Mouse (Mus musculus) small intestine, adult 2 months (tissue): ENCODE measurements around the gene Dnmt3a. TPM values are rescaled to one million over a fixed set of nuclear protein-coding genes. Genes with fewer than 3 reads are reported as not detected.

Experiments used
- H3K27ac ChIP-seq: fragments of 200-500 bp; 2 replicates; pipeline ENCODE4 v1.5.1; 2012; ENCODE audit warnings: low read depth, low read length, control low read depth, inconsistent platforms; ENCODE audit not compliant: insufficient read depth
- H3K27me3 ChIP-seq: fragments of 200-500 bp; 2 replicates; pipeline ENCODE4 v1.6.1; 2012; ENCODE audit warnings: mild to moderate bottlenecking, moderate library complexity, low read length, inconsistent platforms; ENCODE audit not compliant: control insufficient read depth, insufficient read depth
- H3K36me3 ChIP-seq: fragments of 200-500 bp; 2 replicates; pipeline ENCODE4 v1.6.1; 2012; ENCODE audit warnings: mild to moderate bottlenecking, low read length, control low read depth, inconsistent platforms; ENCODE audit not compliant: control insufficient read depth, insufficient read depth
- H3K4me1 ChIP-seq: fragments of 200-500 bp; 2 replicates; pipeline ENCODE4 v1.6.1; 2012; ENCODE audit warnings: low read length, inconsistent platforms, mixed read lengths; ENCODE audit not compliant: control insufficient read depth, insufficient read depth, insufficient read length
- H3K4me3 ChIP-seq: fragments of 200-500 bp; 2 replicates; pipeline ENCODE4 v1.5.1; 2012; ENCODE audit warnings: low read depth, mild to moderate bottlenecking, control low read depth, inconsistent platforms, low read length, moderate library complexity
- CTCF ChIP-seq: fragments of 200-500 bp; IDR thresholded peaks from 2 replicates; pipeline ENCODE4 v1.5.1; 2012; ENCODE audit warnings: low read depth, mild to moderate bottlenecking, control low read depth, inconsistent platforms, low read length, moderate library complexity, mixed read lengths; ENCODE audit not compliant: insufficient replicate concordance, insufficient read length; ENCODE audit errors: extremely low read depth
- POLR2A ChIP-seq: fragments of 200-500 bp; IDR thresholded peaks from 2 replicates; pipeline ENCODE4 v1.6.1; 2012; ENCODE audit warnings: low read depth, mild to moderate bottlenecking, control low read depth, inconsistent platforms, low read length, moderate library complexity
- WGBS: fragments of 180-500 bp; shearing (Covaris S2); methylation state at CpG from one replicate; pipeline ENCODE4 v1.1.7; 2018; 5-methylcytosine and 5-hydroxymethylcytosine counted together
- polyA plus RNA-seq: library from polyadenylated mRNA; depleted of rRNA; stranded (reverse); fragments of >200 nt; gene quantifications from 2 replicates; pipeline ENCODE4 v1.2.3, GENCODE M21; 2012

Dnmt3a gene
- polyA plus RNA-seq, 1 experiment: 10.2 TPM

- H3K4me1 ChIP-seq: no peaks in the 10 kb centered on the region
- no peaks in the 10 kb centered on the region for H3K27me3 ChIP-seq
- H3K4me3 ChIP-seq: no peak overlapping the region
- TF ChIP-seq CTCF (no peak), POLR2A (no peak)
- H3K27ac ChIP-seq: no peak overlapping the region
- peaks cover 61% of the 10 kb centered on the region for H3K36me3 ChIP-seq
These were observed 100.5 kb downstream of the Dnmt3a start for GRCm38 (mm10) chr12:3906308-3906707.

- no peak overlapping the region for H3K4me3 ChIP-seq
- no peak overlapping the region for H3K27ac ChIP-seq
- H3K27me3 ChIP-seq: no peaks in the 10 kb centered on the region
- peaks cover 57% of the 10 kb centered on the region for H3K36me3 ChIP-seq
- WGBS: 88% methylated on average over 4 of the region's 4 CpGs
- no peak for TF ChIP-seq POLR2A
- TF ChIP-seq CTCF: no peak
- no peaks in the 10 kb centered on the region for H3K4me1 ChIP-seq
These were observed 101.2 kb downstream of the Dnmt3a start for GRCm38 (mm10) chr12:3907008-3907407.

GRCm38 (mm10) chr12:3907418-3907817 is 101.6 kb downstream of the Dnmt3a start:
- H3K27me3 ChIP-seq: no peaks in the 10 kb centered on the region
- no peaks in the 10 kb centered on the region for H3K4me1 ChIP-seq
- peaks cover 54% of the 10 kb centered on the region for H3K36me3 ChIP-seq
- H3K27ac ChIP-seq: no peak overlapping the region
- WGBS: 90% methylated on average over 13 of the region's 13 CpGs
- no peak overlapping the region for H3K4me3 ChIP-seq
- TF ChIP-seq CTCF (no peak), POLR2A (no peak)

GRCm38 (mm10) chr12:3910466-3911093 is 104.8 kb downstream of the Dnmt3a start:
- no peaks in the 10 kb centered on the region for H3K4me1 ChIP-seq
- no peak overlapping the region for H3K27ac ChIP-seq
- TF ChIP-seq POLR2A: no peak
- TF ChIP-seq CTCF: no peak
- 84% methylated on average over 10 of the region's 10 CpGs for WGBS
- no peaks in the 10 kb centered on the region for H3K27me3 ChIP-seq
- H3K4me3 ChIP-seq: no peak overlapping the region
- peaks cover 44% of the 10 kb centered on the region for H3K36me3 ChIP-seq

- H3K4me3 ChIP-seq: no peak overlapping the region
- TF ChIP-seq POLR2A: no peak
- no peak for TF ChIP-seq CTCF
- H3K27ac ChIP-seq: no peak overlapping the region
- H3K36me3 ChIP-seq: peaks cover 36% of the 10 kb centered on the region
- no peaks in the 10 kb centered on the region for H3K27me3 ChIP-seq
- 88% methylated on average over 7 of the region's 7 CpGs for WGBS
- no peaks in the 10 kb centered on the region for H3K4me1 ChIP-seq
These were observed 106.1 kb downstream of the Dnmt3a start for GRCm38 (mm10) chr12:3911831-3912348.

- Histone ChIP-seq H3K36me3 (peaks cover 9% of the 10 kb centered on the region; the same call in 1 of the 2 replicates), H3K4me3 (no peak overlapping the region), H3K4me1 (peaks cover 10% of the 10 kb centered on the region; the same call in 1 of the 2 replicates), H3K27me3 (no peaks in the 10 kb centered on the region), H3K27ac (no peak overlapping the region)
- WGBS: 66% methylated on average over 3 of the region's 3 CpGs
- TF ChIP-seq POLR2A (no peak), CTCF (no peak)
These were observed 110.0 kb downstream of the Dnmt3a start for GRCm38 (mm10) chr12:3915852-3916251.

- H3K36me3 ChIP-seq: peaks cover 5% of the 10 kb centered on the region; the same call in 1 of the 2 replicates
- H3K27ac ChIP-seq: no peak overlapping the region
- H3K4me3 ChIP-seq: no peak overlapping the region
- WGBS: 55% methylated on average over 14 of the region's 14 CpGs
- peaks cover 10% of the 10 kb centered on the region; the same call in 1 of the 2 replicates for H3K4me1 ChIP-seq
- TF ChIP-seq CTCF: no peak
- TF ChIP-seq POLR2A: no peak
- no peaks in the 10 kb centered on the region for H3K27me3 ChIP-seq
These were observed 112.0 kb downstream of the Dnmt3a start for GRCm38 (mm10) chr12:3917668-3918341.
